Mouse (Mus musculus) thymus, adult 2 months (tissue): ENCODE results near the gene Stra6l. TPM values are rescaled to one million over a fixed set of nuclear protein-coding genes. Genes with fewer than 3 reads are reported as not detected.

Experiments
- DNase-seq: peaks from one replicate; pipeline ENCODE4 v3.0.0; 2021
- H3K27ac ChIP-seq: fragments of 200-500 bp; 2 replicates; pipeline ENCODE4 v1.5.1; 2012; ENCODE audit warnings: low read length, control low read depth; ENCODE audit not compliant: control insufficient read depth, insufficient read depth
- H3K27me3 ChIP-seq: fragments of 200-500 bp; 2 replicates; pipeline ENCODE4 v1.6.1; 2012; ENCODE audit warnings: mild to moderate bottlenecking, low read length, moderate library complexity, mixed read lengths; ENCODE audit not compliant: control insufficient read depth, insufficient read depth
- H3K36me3 ChIP-seq: fragments of 200-500 bp; 2 replicates; pipeline ENCODE4 v1.6.1; 2012; ENCODE audit warnings: mild to moderate bottlenecking, low read length, moderate library complexity; ENCODE audit not compliant: control insufficient read depth, insufficient read depth
- H3K4me1 ChIP-seq: fragments of 200-500 bp; replicated peaks from 2 replicates; pipeline ENCODE4 v1.6.1; 2012; ENCODE audit warnings: low read length; ENCODE audit not compliant: control insufficient read depth, insufficient read depth
- H3K4me3 ChIP-seq: fragments of 200-500 bp; 2 replicates; pipeline ENCODE4 v1.5.1; 2012; ENCODE audit warnings: mild to moderate bottlenecking, low read length, control low read depth, moderate library complexity; ENCODE audit not compliant: control insufficient read depth, insufficient read depth
- CTCF ChIP-seq: fragments of 200-500 bp; IDR thresholded peaks from 2 replicates; pipeline ENCODE4 v1.5.1; 2012; ENCODE audit warnings: mild to moderate bottlenecking, control low read depth, low read length, moderate library complexity, borderline replicate concordance; ENCODE audit not compliant: control insufficient read depth, poor library complexity, insufficient read depth; ENCODE audit errors: extremely low read depth
- POLR2A ChIP-seq: fragments of 200-500 bp; IDR thresholded peaks from 2 replicates; pipeline ENCODE4 v1.6.1; 2012; ENCODE audit warnings: mild to moderate bottlenecking, low read length, control low read depth, moderate library complexity; ENCODE audit not compliant: control insufficient read depth, poor library complexity, insufficient read depth; ENCODE audit errors: extremely low read depth
- WGBS: fragments of 180-500 bp; shearing (Covaris S2); methylation state at CpG from one replicate; pipeline ENCODE4 v1.1.7; 2018; 5-methylcytosine and 5-hydroxymethylcytosine counted together
- polyA plus RNA-seq: library from polyadenylated mRNA; depleted of rRNA; stranded (reverse); fragments of >200 nt; gene quantifications from 2 replicates; pipeline ENCODE4 v1.2.3, GENCODE M21; 2012; rRNA removed

Gene Stra6l
- polyA plus RNA-seq, 1 experiment, result 1.7 TPM

GRCm38 (mm10) chr4:45924011-45924410, 75.5 kb downstream of the Stra6l start:
- Histone ChIP-seq H3K4me3 (no peak overlapping the region), H3K27ac (no peak overlapping the region), H3K27me3 (no peaks in the 10 kb centered on the region), H3K4me1 (no peaks in the 10 kb centered on the region), H3K36me3 (no peaks in the 10 kb centered on the region)
- no peak for DNase-seq
- TF ChIP-seq POLR2A (no peak), CTCF (no peak)
- 93% methylated on average over 4 of the region's 4 CpGs for WGBS

GRCm38 (mm10) chr4:45928561-45928960, 80.1 kb downstream of the Stra6l start:
- H3K27me3 ChIP-seq, result no peaks in the 10 kb centered on the region
- no peak overlapping the region for H3K4me3 ChIP-seq
- no peak for DNase-seq
- no peak overlapping the region for H3K27ac ChIP-seq
- no peaks in the 10 kb centered on the region for H3K4me1 ChIP-seq
- no peaks in the 10 kb centered on the region for H3K36me3 ChIP-seq
- no peak for TF ChIP-seq CTCF
- TF ChIP-seq POLR2A, result no peak
- WGBS, result 97% methylated on average over 4 of the region's 4 CpGs

Other genes starting within 250 kb of the Stra6l start
- gene Aldh1b1, start 49.6 kb upstream of the Stra6l start, polyA plus RNA-seq, result 9.6 and 11.1 TPM in 2 replicates
- gene Igfbpl1, start 21.7 kb upstream of the Stra6l start, polyA plus RNA-seq, result 0.15 and 0.27 TPM in 2 replicates
- gene Ccdc180, start 41.6 kb downstream of the Stra6l start, polyA plus RNA-seq, result 0.05 TPM in 1 of 2 replicates, not detected in the other
- gene Tdrd7, start 116.7 kb downstream of the Stra6l start, polyA plus RNA-seq, result 4.3 and 5.0 TPM in 2 replicates
- 0.92 and 3.6 TPM in 2 replicates for gene Tmod1, start 190.3 kb downstream of the Stra6l start, polyA plus RNA-seq